Mouse (Mus musculus): ENCODE measurements around the gene Txk. TPM values are rescaled to one million over a fixed set of nuclear protein-coding genes. Genes with fewer than 3 reads are reported as not detected.

The Txk gene
- polyA plus RNA-seq, 1 experiment from 2014 or later = not detected

GRCm38 (mm10) chr5:72769841-72770240 lies 17.3 kb upstream of the Txk start:
- H3K4me2 ChIP-seq (replicated peaks) = no peak overlapping the region
- no peaks in the 10 kb centered on the region for H3K9me3 ChIP-seq (replicated peaks)
- H3K36me3 ChIP-seq = no peaks in the 10 kb centered on the region
- 80% methylated on average over 6 of the region's 6 CpGs for WGBS
- no peak overlapping the region for H3K4me3 ChIP-seq
- no peak overlapping the region for H3K27ac ChIP-seq
- no peak for ATAC-seq (ENCODE audit: low FRiP score)
- H3K4me1 ChIP-seq = no peaks in the 10 kb centered on the region
- no peak overlapping the region for H3K9ac ChIP-seq
- no peaks in the 10 kb centered on the region for H3K27me3 ChIP-seq

DNA sequence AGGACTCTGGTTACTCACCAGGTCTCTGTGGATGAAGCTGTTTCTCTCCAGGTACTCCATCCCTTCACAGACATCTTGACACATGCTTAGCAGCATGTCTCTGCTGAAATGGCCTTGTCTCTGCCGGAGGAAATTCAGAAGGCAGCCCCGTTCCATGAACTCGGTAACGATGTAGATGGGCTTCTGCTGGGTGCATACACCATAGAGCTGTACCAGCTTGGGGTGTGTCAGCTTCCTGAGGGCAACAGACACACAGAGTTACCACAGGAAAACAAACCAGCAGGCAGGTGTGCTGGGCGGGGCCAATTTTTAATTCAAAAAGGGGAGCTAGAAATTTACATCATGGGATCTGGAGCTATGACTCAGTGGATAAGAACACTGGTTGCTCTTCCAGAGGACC lies 11.0 kb upstream of the Txk start:
- 89% methylated on average over 5 of the region's 5 CpGs for WGBS

GRCm38 (mm10) chr5:72763025-72763424 lies 10.4 kb upstream of the Txk start:
- Histone ChIP-seq H3K4me3 (no peak overlapping the region), H3K4me2 (replicated peaks) (no peak overlapping the region), H3K36me3 (no peaks in the 10 kb centered on the region), H3K4me1 (no peaks in the 10 kb centered on the region; the same call in 1 of the 2 replicates), H3K9me3 (replicated peaks) (no peaks in the 10 kb centered on the region), H3K27me3 (no peaks in the 10 kb centered on the region), H3K27ac (no peak overlapping the region), H3K9ac (no peak overlapping the region)
- 75% methylated on average over 3 of the region's 3 CpGs for WGBS
- ATAC-seq (ENCODE audit: low FRiP score) = no peak

More for the DNA sequence above, 11.0 kb upstream of the Txk start:
- Histone ChIP-seq H3K36me3 (no peaks in the 10 kb centered on the region), H3K4me1 (no peaks in the 10 kb centered on the region; the same call in 1 of the 2 replicates), H3K27me3 (no peaks in the 10 kb centered on the region), H3K4me2 (replicated peaks) (no peak overlapping the region), H3K4me3 (no peak overlapping the region), H3K9me3 (replicated peaks) (no peaks in the 10 kb centered on the region), H3K9ac (no peak overlapping the region), H3K27ac (no peak overlapping the region)
- no peak for ATAC-seq (ENCODE audit: low FRiP score)

- no peak overlapping the region for H3K27ac ChIP-seq
- 51% methylated on average over 5 of the region's 5 CpGs for WGBS
- H3K9me3 ChIP-seq (replicated peaks) = no peaks in the 10 kb centered on the region
- ATAC-seq (ENCODE audit: low FRiP score) = no peak
- H3K36me3 ChIP-seq = no peaks in the 10 kb centered on the region
- no peak overlapping the region for H3K4me3 ChIP-seq
- H3K27me3 ChIP-seq = no peaks in the 10 kb centered on the region
- no peak overlapping the region for H3K9ac ChIP-seq
- H3K4me1 ChIP-seq = no peaks in the 10 kb centered on the region; the same call in 1 of the 2 replicates
- H3K4me2 ChIP-seq (replicated peaks) = no peak overlapping the region
Measured at GRCm38 (mm10) chr5:72761758-72762157, 9.2 kb upstream of the Txk start.

DNA sequence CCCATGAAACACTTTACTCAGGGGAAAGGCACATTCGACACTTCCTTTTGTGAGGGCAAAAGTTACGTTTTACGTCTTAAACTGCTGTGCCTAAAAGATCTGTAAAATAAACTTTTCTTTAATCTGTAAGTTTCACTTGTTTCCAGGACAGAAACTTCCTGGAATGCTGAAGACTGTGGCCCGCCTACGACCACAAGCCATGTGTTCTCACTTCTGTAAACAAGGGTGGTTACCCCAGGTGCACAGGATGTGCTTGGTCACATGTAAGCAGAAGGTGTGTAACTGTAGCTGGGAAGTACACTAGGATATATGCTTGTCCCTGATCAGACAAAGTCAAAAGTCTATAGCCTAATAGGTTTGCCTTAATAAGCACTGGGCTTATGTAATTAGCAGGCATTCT lies 8.7 kb upstream of the Txk start:
- Histone ChIP-seq H3K4me1 (no peaks in the 10 kb centered on the region; the same call in 1 of the 2 replicates), H3K9ac (no peak overlapping the region), H3K4me3 (no peak overlapping the region), H3K27me3 (no peaks in the 10 kb centered on the region), H3K4me2 (replicated peaks) (no peak overlapping the region), H3K27ac (no peak overlapping the region), H3K9me3 (replicated peaks) (no peaks in the 10 kb centered on the region), H3K36me3 (no peaks in the 10 kb centered on the region)
- no peak for ATAC-seq (ENCODE audit: low FRiP score)
- WGBS = 77% methylated on average over 5 of the region's 5 CpGs

DNA sequence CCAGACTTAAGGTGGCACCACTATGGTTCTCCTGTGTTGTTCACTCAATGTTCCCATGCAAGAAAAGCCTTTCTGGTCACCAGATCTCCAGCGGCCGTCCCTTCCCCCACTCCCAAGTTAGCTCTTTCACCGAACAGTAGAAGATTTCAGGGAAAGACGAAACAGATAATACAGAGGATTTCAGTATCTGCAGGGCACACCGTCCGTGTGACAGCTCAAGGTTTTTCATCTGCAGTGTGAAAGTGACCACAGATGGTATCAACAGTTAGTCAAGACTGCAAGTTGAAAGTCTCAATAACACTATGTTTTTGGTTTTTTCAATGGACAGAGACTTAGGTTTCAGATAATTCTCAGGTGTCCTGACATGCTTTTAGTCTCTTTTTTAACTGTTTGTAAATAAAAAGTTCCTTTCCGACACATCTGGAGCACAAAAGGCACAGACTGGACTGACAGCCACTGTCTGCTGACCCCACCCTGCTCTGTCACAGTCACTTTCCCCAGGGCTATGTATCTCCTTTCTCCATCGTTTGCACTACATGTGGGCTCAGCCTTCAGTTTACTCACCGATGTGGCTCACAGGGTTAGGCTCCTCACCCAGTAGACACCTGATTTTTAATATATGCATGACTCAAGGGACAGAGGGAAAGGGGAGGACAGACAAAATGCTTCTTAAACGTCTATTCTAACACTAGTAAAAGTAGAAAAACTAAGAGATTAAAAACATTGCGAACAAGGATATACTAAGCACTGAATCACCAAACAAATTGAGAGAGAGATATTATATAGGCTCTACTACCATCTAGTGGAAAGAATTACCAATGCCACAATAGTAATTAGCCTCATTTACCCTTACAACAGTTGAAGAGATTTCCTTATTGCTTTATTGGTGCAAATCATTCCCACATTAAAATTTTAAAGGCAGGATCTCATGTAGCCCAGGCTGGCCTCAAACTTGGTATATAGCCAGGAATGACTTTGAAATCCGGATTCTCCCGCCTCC lies 6.6 kb upstream of the Txk start:
- H3K4me1 ChIP-seq = no peaks in the 10 kb centered on the region; the same call in 1 of the 2 replicates
- H3K27ac ChIP-seq = no peak overlapping the region
- H3K4me3 ChIP-seq = no peak overlapping the region
- H3K9ac ChIP-seq = no peak overlapping the region
- no peaks in the 10 kb centered on the region for H3K36me3 ChIP-seq
- H3K9me3 ChIP-seq (replicated peaks) = no peaks in the 10 kb centered on the region
- H3K27me3 ChIP-seq = no peaks in the 10 kb centered on the region
- 80% methylated on average over 13 of the region's 13 CpGs for WGBS
- ATAC-seq (ENCODE audit: low FRiP score) = no peak
- H3K4me2 ChIP-seq (replicated peaks) = no peak overlapping the region

DNA sequence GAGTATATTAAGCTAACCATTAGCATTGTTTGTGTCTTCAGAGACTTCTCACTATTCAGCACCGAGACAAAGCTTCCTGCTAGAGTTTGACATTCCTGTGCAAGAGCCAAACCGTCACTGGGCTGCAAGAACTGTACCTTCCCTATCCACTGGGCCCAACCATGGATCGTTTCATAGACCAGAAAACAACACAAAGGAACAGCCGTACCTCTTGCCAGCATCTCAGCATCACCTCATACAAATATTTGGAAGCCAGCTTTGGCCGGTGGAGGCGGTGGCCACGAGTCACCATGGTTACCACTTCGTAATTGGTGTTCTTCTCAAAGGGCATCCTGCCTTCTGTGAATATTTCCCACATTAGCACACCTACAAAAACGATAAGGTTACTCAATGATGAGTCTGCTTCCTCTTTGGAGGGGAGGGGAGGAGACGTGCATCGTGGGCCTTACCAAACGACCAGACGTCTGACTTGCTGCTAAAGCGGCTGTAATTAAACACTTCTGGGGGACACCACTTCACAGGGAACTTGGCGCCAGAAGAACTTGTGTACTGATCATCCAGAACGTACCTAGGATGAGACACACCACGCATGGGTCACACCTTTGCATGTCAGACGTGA lies 4.7 kb upstream of the Txk start:
- no peak for ATAC-seq (ENCODE audit: low FRiP score)
- Histone ChIP-seq H3K36me3 (no peaks in the 10 kb centered on the region), H3K9me3 (replicated peaks) (no peaks in the 10 kb centered on the region), H3K27ac (no peak overlapping the region), H3K4me1 (no peaks in the 10 kb centered on the region; the same call in 1 of the 2 replicates), H3K4me3 (no peak overlapping the region), H3K27me3 (no peaks in the 10 kb centered on the region), H3K9ac (no peak overlapping the region), H3K4me2 (replicated peaks) (no peak overlapping the region)
- 78% methylated on average over 18 of the region's 18 CpGs for WGBS

DNA sequence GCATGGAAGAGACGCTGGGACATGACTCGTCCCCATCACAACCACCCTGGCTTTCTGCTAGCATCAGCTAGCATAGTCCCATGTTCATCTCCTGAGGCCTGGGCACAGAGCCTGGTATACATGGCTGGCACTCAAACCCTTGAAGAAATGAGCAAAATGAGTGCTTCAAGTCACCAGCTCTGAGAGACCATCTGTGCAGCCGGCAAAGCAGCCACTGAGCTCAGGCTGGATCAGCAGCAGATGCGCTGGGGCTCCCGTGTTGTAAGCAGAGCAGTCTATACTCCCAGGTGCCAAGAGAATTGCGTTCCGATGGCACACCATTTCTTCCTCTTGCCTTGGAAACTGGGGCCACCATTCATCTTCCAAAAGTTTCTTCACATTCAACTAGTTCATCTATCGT lies 3.4 kb upstream of the Txk start:
- no peak for ATAC-seq (ENCODE audit: low FRiP score)
- WGBS = 86% methylated on average over 8 of the region's 8 CpGs
- no peak overlapping the region for H3K4me2 ChIP-seq (replicated peaks)

DNA sequence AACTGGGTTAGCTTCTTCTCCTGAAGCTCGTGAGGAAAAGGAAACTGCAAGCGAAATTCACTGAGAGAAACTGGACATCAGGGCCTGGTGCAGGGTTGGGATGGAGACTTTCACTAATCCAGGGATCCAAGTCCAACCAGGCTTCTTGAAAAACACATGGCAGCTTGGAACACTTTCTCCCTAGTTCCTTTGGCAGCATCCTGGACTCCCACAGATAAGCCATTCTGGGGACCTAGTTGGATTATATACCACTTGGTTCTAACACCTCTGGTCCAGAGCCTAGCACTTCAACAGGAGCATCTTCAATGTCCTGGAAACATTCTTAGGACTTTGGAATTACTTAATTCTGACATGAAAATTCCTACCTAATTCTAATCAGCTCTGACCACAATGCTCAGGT lies 2.5 kb upstream of the Txk start:
- H3K27ac ChIP-seq = no peak overlapping the region
- H3K9me3 ChIP-seq (replicated peaks) = no peaks in the 10 kb centered on the region
- no peak overlapping the region for H3K4me2 ChIP-seq (replicated peaks)
- 98% methylated on average over 2 of the region's 2 CpGs for WGBS
- ATAC-seq (ENCODE audit: low FRiP score) = no peak
- H3K4me1 ChIP-seq = no peaks in the 10 kb centered on the region
- H3K9ac ChIP-seq = no peak overlapping the region
- no peaks in the 10 kb centered on the region for H3K36me3 ChIP-seq
- H3K4me3 ChIP-seq = no peak overlapping the region
- H3K27me3 ChIP-seq = no peaks in the 10 kb centered on the region

More for the DNA sequence above, 3.4 kb upstream of the Txk start:
- H3K9ac ChIP-seq = no peak overlapping the region
- H3K27me3 ChIP-seq = no peaks in the 10 kb centered on the region
- H3K9me3 ChIP-seq (replicated peaks) = no peaks in the 10 kb centered on the region
- H3K4me3 ChIP-seq = no peak overlapping the region
- H3K27ac ChIP-seq = no peak overlapping the region
- H3K4me1 ChIP-seq = no peaks in the 10 kb centered on the region
- no peaks in the 10 kb centered on the region for H3K36me3 ChIP-seq

- 80% methylated on average over 7 of the region's 7 CpGs for WGBS
- no peak overlapping the region for H3K27ac ChIP-seq
- H3K4me2 ChIP-seq (replicated peaks) = no peak overlapping the region
- no peak overlapping the region for H3K4me3 ChIP-seq
- H3K27me3 ChIP-seq = no peaks in the 10 kb centered on the region
- H3K9me3 ChIP-seq (replicated peaks) = no peaks in the 10 kb centered on the region
- ATAC-seq (ENCODE audit: low FRiP score) = no peak
- no peaks in the 10 kb centered on the region for H3K36me3 ChIP-seq
- no peaks in the 10 kb centered on the region for H3K4me1 ChIP-seq
- no peak overlapping the region for H3K9ac ChIP-seq
Measured at GRCm38 (mm10) chr5:72751056-72751758, 1.4 kb downstream of the Txk start.

- Histone ChIP-seq H3K9ac (no peak overlapping the region), H3K9me3 (replicated peaks) (no peaks in the 10 kb centered on the region), H3K36me3 (no peaks in the 10 kb centered on the region), H3K4me3 (no peak overlapping the region), H3K27me3 (no peaks in the 10 kb centered on the region), H3K4me2 (replicated peaks) (no peak overlapping the region), H3K4me1 (no peaks in the 10 kb centered on the region), H3K27ac (no peak overlapping the region)
- 83% methylated on average over 5 of the region's 5 CpGs for WGBS
- no peak for ATAC-seq (ENCODE audit: low FRiP score)
Measured at GRCm38 (mm10) chr5:72750226-72750625, 2.4 kb downstream of the Txk start.

DNA sequence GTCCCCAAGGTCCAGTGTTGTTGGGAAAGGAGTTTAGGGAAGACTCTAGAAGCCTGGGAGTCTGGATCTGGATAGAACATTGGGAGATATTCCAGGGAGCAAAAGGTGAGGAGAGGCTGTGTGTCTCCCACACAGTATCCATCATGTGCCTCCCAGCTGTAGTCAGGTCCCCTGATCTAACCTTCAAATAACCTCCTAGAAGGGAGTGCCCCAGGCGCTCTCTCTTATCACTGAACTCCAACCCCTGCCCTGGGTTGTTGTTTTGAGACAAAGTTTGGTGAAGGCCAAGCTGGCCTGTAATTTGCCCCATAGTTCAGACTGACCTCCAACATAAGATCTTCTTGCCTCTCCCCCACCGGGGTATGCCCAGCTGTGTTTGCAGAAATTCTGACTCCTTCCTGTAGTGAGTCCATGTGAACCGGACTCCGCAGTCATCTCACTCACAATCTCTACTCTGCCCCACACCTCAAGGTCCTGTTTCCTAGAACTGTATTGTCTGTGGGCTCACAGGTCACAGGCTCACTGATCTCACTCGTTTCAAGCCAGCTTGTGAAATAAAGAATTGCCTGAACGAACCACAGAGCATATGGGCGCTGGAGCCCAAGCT lies 3.8 kb downstream of the Txk start:
- Histone ChIP-seq H3K4me2 (replicated peaks) (no peak overlapping the region), H3K36me3 (no peaks in the 10 kb centered on the region), H3K4me3 (no peak overlapping the region), H3K27me3 (no peaks in the 10 kb centered on the region), H3K27ac (no peak overlapping the region), H3K4me1 (no peaks in the 10 kb centered on the region), H3K9me3 (replicated peaks) (no peaks in the 10 kb centered on the region), H3K9ac (no peak overlapping the region)
- ATAC-seq (ENCODE audit: low FRiP score) = no peak
- 70% methylated on average over 7 of the region's 7 CpGs for WGBS

Data from hindbrain, embryonic 12.5 days (tissue).